Mouse (Mus musculus) adrenal gland, adult 18-20 months (tissue): ENCODE measurements at regions not wholly inside any gene's neighbourhood (a gene's known extent, or its start where the extent isn't known, plus 50 kb on each side); places are given as distances from the start of the nearest gene placed in this dataset.

Experiments
- DNase-seq, 2 experiments: peaks; one replicate each; pipeline ENCODE4 v3.0.0; 2021 to 2022; ENCODE audit warnings: low spot score in 2 of 2

- no peak for DNase-seq
Measured at GRCm38 (mm10) chr13:60299076-60299475, 121.9 kb upstream of the Gas1 start.

- DNase-seq: no peak
Measured at GRCm38 (mm10) chr13:60303561-60303960, 126.4 kb upstream of the Gas1 start.

- no peak for DNase-seq
Measured at GRCm38 (mm10) chr13:60305028-60305810, 128.1 kb upstream of the Gas1 start.

GRCm38 (mm10) chr13:60308062-60308801 is 131.1 kb upstream of the Gas1 start:
- DNase-seq: no peak

GRCm38 (mm10) chr13:60309482-60309881 is 132.3 kb upstream of the Gas1 start:
- DNase-seq: no peak

- DNase-seq: no peak
Measured at GRCm38 (mm10) chr13:60309926-60310325, 132.8 kb upstream of the Gas1 start.

- no peak for DNase-seq
Measured at GRCm38 (mm10) chr13:60312397-60313085, 135.4 kb upstream of the Gas1 start.

- DNase-seq: no peak
Measured at GRCm38 (mm10) chr13:60318436-60319020, 141.4 kb upstream of the Gas1 start.

GRCm38 (mm10) chr13:60319268-60319667 is 142.1 kb upstream of the Gas1 start:
- no peak for DNase-seq

- no peak for DNase-seq
Measured at GRCm38 (mm10) chr13:60319861-60320602, 142.9 kb upstream of the Gas1 start.

GRCm38 (mm10) chr13:60322579-60322978 is 145.4 kb upstream of the Gas1 start:
- DNase-seq: no peak

- DNase-seq: no peak
Measured at GRCm38 (mm10) chr13:60330475-60331258, 153.5 kb upstream of the Gas1 start.

- DNase-seq: no peak
Measured at GRCm38 (mm10) chr13:60336196-60336595, 159.0 kb upstream of the Gas1 start.

- no peak for DNase-seq
Measured at GRCm38 (mm10) chr13:60337383-60337782, 160.2 kb upstream of the Gas1 start.

- DNase-seq: no peak
Measured at GRCm38 (mm10) chr13:60338107-60338506, 160.9 kb upstream of the Gas1 start.

- no peak for DNase-seq
Measured at GRCm38 (mm10) chr13:60340068-60340467, 162.9 kb upstream of the Gas1 start.

- DNase-seq: no peak
Measured at GRCm38 (mm10) chr13:60347881-60348280, 170.7 kb upstream of the Gas1 start.

GRCm38 (mm10) chr13:60348438-60348837 is 171.3 kb upstream of the Gas1 start:
- DNase-seq: no peak

GRCm38 (mm10) chr13:60355707-60356490 is 178.7 kb upstream of the Gas1 start:
- no peak for DNase-seq
